Mouse (Mus musculus) spleen, postnatal 10 days (tissue): ENCODE data around the gene Cpm.
"Not testable (repeated sequence)": the region's sequence is repeated elsewhere in the genome, so short reads cannot be mapped to it uniquely, and the experiment has no call there.

Experiments
- DNase-seq, 2 experiments: peaks; one replicate each; pipeline ENCODE4 v3.0.0; 2021 to 2022; ENCODE audit warnings: low spot score in 2 of 2

Gene Cpm

GRCm38 (mm10) chr10:117629169-117629971, at the start of gene Cpm:
Gene Cpm, plus strand, starts transcription at chr10:117629500.
- peak; percentile 61 to 78 for DNase-seq

DNA sequence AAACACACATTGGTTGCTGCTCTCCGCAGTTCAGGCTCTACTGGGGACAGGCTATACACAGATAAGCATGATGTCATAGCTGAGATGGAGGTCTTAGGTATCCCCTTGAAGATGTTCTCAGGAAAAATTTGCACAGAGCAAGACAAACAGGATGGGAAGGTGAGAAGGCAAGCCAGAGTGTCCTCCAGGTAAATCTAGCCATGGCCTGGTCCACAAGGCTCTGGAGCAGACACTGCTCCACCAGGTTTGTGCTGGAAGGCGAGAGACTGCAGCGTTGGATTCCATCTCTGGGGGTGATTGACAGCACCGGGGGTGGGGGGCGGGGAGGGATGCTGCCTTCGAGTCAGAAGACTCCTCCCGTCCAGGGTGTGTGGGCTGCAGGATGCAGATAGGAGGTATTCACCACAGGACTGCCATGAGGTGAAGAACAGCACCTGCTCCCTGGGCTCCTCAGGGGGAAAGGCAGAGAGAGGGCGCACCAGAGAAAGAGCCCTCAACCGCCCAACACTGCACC, 49.5 kb upstream of the Cpm start:
- no peak for DNase-seq

DNA sequence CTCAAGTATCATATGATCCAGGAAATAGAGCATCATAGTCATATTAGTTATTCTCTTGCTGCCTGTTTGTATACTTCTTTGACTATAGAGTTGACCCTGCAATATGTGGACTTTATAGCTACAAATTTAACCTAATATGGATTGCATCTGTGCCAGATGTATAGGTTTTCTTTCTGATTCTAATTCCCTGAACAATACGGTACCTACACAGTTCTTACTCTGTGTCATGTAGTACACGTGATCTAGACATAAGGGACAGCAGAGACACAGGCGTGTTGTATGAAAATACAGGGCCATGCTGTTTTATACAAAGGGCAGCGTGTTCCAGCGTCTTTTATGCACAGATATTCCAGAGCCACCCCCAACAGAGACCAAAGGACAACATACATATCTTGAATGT, 48.9 kb upstream of the Cpm start:
- no peak for DNase-seq

GRCm38 (mm10) chr10:117581007-117581752, 48.1 kb upstream of the Cpm start:
- DNase-seq = no peak

GRCm38 (mm10) chr10:117581753-117582062, 47.6 kb upstream of the Cpm start:
- no peak for DNase-seq

- DNase-seq = no peak
Observed at GRCm38 (mm10) chr10:117583155-117584061, 45.9 kb upstream of the Cpm start.

- no peak for DNase-seq
Observed at GRCm38 (mm10) chr10:117584102-117584501, 45.2 kb upstream of the Cpm start.

DNA sequence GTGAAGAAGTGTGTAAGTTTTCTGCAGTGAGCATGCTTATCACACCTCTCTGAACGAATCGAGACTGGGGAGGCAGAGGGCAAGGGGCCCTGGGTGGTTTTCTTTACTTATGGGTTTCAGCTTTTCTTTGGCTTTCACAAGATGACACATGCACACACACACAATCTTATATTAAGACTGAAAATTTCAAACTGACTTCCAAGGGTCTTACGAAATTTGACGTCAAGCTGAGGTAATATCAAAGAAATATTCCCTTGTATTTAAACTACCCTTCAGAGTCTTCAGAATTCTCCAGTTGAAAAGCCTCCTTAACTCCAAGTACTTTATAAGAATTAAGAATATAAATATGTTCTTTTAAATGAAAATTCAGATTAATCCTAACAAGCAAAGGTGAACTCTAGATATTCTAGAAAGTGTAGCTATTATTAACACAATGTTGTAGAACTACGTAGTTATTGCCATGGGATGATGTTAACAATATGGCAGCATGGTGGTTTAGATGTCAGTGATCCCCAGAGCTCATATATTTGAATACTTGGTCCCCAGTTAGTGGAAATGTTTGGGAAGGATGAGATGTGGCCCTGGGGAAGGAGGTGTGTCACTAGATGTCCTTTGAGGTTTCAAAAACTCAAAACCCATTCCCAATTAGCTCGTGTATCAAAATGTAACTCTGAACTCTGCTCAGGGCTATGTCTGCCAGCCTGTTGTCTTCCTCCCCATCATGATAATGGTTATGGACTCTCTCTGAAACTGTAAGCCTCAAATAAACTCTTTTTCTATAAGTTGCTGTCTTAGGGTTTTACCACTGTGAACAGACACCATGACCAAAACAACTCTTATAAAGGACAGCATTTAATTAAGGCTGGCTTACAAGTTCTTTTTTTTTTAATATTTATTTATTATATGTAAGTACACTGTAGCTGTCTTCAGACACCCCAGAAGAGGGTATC, 44.5 kb upstream of the Cpm start:
- DNase-seq = no peak

GRCm38 (mm10) chr10:117585600-117586299, 43.5 kb upstream of the Cpm start:
- no peak for DNase-seq

DNA sequence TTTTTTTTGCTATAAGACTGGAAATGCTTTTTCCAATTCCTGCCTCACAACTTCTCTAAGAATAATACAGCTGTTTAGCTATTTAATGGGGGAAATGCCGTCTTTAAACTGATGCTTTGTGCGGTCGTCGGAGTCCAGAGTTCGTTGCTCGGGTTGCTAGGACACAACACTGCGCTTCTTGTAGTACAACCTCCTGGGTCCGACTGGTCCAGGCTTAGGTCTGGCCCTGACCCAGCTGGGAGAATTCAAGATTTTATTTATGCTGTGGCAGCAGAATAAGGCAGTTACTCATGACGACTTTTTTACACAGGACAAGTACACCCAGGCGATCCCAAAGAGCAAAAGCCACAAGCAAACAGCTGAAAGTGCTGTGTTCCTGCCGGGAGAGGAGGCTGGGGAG, 42.4 kb upstream of the Cpm start:
- no peak for DNase-seq

DNA sequence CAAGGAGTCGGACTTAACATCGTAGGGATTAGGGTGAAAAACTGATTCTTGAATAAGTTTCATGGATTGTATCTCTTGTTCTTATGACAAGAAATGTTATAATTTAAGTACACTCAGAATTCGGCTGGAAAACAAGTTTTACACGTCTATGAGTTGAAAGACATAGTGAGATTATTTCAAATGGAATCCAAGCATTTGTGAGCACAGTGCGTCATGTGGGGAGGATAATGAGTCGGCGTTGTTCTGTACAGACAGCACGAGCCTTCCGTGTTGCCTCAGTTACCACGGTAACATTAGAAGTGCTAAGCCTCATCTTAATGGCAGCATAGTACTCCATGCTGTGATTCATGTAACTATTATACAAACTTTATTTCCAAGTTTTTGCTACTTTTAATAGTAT, 42.0 kb upstream of the Cpm start:
- no peak for DNase-seq

- DNase-seq = not testable (repeated sequence)
Observed at GRCm38 (mm10) chr10:117588416-117589143, 40.7 kb upstream of the Cpm start.

GRCm38 (mm10) chr10:117589144-117589940, 40.0 kb upstream of the Cpm start:
- no peak for DNase-seq

DNA sequence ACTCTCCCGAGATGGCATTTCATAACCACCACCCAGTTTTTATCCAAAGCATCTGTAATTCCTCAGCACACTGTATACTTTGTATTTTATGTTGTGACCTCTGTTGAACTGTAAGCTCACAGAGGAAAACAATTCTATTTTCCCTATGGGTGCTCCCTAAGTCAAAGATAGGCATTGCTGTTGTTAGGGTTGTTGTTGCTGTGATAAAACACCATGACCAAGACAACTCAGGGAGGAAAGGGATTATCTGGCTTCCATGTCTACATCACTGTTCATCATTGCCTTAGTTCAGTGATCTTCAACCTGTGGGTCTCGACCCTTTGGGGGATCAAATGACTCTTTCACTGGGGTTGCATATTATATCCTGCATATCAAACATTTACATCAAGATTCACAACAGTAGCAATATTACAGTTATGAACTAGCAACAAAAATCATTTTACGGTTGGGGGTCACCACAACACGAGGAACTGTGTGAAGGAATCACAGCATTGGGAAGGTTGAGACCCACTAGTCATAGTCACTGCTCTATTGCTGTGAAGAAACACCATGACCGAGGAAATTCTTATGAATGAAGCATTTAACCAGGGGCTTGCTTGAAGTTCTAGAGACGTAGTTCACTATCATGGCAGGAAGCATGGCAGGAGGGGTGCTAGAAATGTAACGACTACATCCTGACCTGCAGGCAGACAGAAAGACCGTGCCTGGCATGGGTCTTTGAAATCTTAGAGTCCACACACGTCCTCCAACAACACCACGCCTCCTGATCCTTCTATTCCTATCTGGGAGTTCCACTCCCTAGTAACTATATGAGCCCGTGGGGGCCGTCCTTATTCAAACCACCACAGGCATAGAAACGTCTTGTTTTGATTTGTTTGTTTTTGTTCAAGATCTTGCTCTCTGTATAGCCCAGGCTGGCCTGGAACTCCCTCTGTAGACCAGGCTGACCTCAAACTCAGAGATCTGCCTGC, 38.7 kb upstream of the Cpm start:
- no peak for DNase-seq

DNA sequence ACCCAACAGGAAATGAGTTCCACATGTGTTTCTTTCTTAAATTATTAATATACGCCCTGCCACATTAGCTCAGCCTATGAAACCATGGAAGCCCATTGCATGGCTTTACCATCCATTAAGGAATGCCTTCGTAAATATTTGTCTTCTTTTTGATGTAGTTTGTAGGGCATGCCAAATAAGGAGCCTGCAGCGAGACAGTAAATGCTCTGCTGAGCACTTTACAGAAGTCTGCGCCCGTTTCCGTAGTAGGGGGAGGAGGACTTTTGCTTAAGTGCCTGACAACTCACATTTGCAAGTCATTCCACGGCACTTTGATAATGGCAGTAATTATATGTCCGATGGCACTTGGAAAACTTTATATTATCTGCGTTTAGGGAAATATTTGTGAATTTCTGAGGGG, 37.5 kb upstream of the Cpm start:
- peak in 1 of 2 experiments; percentile 27 for DNase-seq

DNA sequence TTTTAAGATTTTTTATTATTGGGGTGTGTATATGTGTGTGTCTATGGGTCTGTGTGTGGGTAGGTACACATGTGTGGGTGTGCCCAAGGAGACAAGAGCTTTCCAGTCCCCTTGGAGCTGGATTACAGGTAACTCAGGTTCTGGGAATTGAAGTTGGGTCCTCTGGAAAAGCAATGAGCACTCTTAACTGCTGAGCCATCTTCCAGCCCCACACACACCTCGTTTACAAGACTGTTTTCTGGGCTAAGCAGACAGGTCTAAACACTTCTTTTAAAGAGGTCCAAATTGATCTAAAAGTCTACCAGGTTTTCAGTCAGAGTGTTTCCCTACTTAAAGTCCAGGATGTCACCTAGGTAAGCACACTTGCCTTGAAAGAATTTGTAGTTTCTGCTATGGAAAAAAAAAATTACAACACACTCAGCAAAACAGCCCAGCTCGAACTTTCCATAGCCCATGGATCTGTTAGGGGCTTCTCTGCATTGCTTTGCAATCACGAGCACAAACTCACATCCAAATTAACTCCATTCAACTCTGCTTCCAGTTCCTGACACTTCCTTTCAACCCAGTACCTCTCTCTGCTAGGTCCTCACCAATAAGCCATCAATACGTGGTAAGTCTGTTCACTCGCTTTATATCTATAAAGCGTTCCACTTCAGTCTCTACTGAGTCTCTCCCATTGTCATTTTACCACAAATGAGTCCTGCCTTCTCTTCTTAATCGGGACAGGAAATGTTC, 36.8 kb upstream of the Cpm start:
- no peak for DNase-seq

- no peak for DNase-seq
Observed at GRCm38 (mm10) chr10:117593041-117593570, 36.2 kb upstream of the Cpm start.
